Mouse (Mus musculus) E14TG2a.4 (cell line): ENCODE data around the gene Pcyt1a.

Experiments
- CTCF ChIP-seq: conservative IDR thresholded peaks from 2 replicates; pipeline ENCODE4 v1.5.1; 2014; ENCODE audit warnings: low read length
- POU5F1 ChIP-seq: IDR thresholded peaks from 2 replicates; pipeline ENCODE4 v1.6.1; 2014; ENCODE audit warnings: low read length, borderline replicate concordance

DNA sequence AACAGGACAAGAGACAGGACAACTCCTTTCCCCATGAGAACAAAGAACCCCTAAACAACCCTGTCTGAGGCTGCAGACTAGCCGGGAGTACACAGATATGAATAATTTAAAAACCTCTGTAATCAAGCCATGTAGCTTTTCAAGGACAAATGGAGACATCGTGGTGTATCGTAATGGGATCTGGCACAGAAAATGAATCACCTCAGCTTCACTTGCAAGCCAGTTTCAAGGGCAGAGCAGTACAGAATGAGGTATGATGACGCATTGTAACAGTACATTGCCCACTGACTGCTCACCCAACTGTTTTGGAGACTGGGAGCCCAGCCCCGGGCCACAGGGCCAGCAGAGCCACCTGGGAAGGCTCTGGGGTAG, 93.5 kb downstream of the Pcyt1a start:
- TF ChIP-seq CTCF, result no peak
- TF ChIP-seq POU5F1, result no peak
